Mouse (Mus musculus) T-helper 2 cell (primary cell): ENCODE measurements around the gene Rnaset2b.
"Not testable (repeated sequence)": the region's sequence is repeated elsewhere in the genome, so short reads cannot be mapped to it uniquely, and the experiment has no call there.

ENCODE experiments used
- in situ Hi-C: fragments of 300-600 bp; cut with MboI, MseI; formaldehyde crosslinking; loops from one replicate; pipeline ENCODE4 v1.15.1; 2025; ENCODE audit warnings: high pct_unique_total_duplicates

Gene Rnaset2b

GRCm38 (mm10) chr17:6979380-6979779 is 8.9 kb downstream of the Rnaset2b start:
- in situ Hi-C loops, result not testable (repeated sequence)

- in situ Hi-C loops, result not testable (repeated sequence)
These were observed 9.7 kb downstream of the Rnaset2b start for GRCm38 (mm10) chr17:6980144-6980543.

DNA sequence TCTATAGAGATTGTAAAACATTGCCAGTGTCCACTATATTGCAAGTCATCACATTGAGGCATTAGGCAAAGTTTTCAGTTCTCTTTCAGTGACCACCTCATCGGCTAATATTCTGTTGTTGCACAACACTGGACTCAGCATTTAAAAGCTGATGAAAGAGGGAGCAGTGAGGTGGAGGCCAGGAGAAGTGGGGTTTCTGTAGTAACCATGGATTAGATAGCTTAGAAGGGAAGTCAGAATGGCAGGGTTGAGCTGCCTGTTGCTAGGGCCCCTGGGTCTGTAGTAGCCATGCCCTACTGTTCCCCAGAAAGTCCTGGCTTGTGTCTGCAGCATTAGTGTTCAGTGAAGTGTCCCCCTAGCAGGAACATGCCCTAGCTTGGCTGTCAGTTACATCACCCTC is 15.7 kb downstream of the Rnaset2b start:
- in situ Hi-C loops, result not testable (repeated sequence)

DNA sequence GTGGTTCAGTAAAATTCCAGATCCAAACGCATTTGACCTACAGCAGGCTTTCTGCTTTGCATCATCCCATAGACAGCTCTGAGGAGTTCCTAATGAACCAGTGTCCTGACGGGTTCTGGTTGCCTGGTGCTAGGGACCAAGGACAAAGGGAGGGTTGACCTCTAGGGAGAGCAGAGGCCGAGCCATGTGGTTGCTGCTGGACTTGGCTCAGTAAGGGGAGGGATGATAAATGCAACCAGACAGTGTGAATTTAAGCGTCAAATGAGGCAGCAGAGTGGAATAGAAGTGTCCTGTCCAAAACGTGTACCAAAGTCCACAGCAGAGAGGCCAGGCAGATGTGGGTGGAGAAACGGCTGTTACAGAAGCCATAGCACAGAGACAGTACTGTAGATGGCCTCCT is 25.1 kb downstream of the Rnaset2b start:
- in situ Hi-C loops, result loop anchor here (5.0 kb wide), 1 partner anchor 1137 kb away; no protein-coding TSS in a partner anchor

GRCm38 (mm10) chr17:6996826-6997225 is 26.4 kb downstream of the Rnaset2b start:
- in situ Hi-C loops, result loop anchor here (5.0 kb wide), 1 partner anchor 1135 kb away; no protein-coding TSS in a partner anchor

DNA sequence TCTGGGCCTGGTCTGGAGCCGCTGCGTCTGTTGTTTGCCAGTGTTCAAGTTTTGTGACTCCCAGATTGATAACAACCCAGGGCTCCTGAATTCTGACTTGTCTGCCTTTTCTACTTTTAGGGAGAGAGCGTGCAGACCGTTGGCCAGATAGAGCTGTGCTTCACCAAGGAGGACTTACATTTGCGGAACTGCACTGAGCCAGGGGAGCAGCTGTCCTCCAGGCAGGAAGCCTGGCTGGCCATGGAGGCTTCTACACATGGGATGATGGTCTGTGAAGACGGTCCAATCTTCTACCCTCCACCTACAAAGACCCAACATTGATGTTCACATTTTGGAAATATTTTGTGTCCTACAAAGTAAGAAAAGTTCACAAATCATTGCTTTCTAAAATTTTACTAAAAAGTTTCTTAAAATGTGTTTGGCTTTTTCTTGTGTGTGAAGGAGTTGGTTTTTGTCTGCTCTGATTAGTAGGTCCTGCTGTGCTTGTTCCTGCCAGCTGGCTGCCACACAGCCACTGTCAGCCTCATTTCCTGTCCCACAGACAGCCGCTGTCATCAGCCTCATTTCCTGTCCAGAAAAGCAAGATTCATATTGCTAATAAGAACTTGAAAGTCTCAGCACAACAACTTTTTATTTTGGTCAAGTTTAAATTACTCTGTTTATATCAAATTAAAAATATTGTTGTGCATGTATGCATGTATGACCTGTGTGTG is 27.5 kb downstream of the Rnaset2b start:
- in situ Hi-C loops, result loop anchor here (5.0 kb wide), 1 partner anchor 1134 kb away; no protein-coding TSS in a partner anchor

- in situ Hi-C loops, result not testable (repeated sequence)
These were observed 31.6 kb downstream of the Rnaset2b start for GRCm38 (mm10) chr17:7001790-7002585.

DNA sequence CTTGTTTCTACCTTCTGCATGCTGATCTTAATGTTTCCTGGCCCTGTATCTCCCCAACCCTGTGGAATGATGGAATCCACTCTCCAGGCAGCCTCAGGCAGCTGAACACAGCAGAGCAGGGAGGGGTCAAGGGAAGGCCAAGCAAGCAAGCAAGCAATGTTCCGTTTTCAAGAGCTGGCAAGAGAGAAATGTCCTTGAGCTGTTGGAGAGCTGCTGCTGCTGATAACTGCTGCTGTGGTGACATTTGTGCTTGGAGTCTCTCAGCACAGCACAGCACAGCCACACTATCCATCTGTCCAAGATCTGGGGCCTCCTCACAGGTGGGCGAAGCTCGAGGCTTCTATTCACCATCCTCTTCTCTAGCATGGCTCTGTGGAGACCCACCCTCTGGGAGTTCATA is 33.0 kb downstream of the Rnaset2b start:
- in situ Hi-C loops, result not testable (repeated sequence)

DNA sequence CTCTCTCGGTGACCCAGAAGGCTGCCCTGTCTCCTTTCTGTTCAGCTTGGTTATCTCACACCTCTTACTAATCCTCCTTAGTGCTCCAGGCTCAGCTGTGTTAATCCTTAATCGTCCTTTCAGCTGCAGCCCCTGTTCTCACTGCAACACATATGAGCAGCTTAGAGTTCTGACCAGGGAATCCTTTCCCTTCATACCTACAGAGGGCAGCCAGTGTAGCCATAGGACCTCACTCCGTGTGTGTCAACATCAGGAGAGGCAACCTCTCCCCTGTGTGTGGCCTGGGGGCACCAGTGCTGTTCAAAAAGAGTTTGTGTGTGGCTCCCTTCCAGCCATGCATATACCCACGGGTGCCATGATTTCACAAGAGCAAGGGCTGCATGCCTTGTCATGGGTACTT is 35.2 kb downstream of the Rnaset2b start:
- in situ Hi-C loops, result not testable (repeated sequence)

DNA sequence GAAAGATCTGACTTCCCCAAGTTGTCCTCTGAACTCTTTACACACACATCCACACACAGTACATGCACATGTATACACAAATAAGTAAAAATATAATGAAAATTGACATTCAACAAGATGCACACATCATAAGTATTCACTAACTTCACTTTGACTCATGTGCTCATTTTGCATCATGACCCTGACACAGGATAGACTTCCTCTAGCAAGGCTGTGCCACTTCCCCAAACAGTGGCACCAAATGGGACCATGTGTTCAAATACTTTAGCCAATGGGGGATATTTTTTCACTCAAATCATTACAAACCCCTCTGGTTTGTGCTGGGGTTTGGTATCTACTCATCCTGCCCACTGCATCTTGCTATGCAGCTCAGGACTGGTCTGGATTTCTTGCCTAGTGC is 38.5 kb downstream of the Rnaset2b start:
- in situ Hi-C loops, result not testable (repeated sequence)

GRCm38 (mm10) chr17:7009440-7009839 is 39.0 kb downstream of the Rnaset2b start:
- in situ Hi-C loops, result not testable (repeated sequence)

DNA sequence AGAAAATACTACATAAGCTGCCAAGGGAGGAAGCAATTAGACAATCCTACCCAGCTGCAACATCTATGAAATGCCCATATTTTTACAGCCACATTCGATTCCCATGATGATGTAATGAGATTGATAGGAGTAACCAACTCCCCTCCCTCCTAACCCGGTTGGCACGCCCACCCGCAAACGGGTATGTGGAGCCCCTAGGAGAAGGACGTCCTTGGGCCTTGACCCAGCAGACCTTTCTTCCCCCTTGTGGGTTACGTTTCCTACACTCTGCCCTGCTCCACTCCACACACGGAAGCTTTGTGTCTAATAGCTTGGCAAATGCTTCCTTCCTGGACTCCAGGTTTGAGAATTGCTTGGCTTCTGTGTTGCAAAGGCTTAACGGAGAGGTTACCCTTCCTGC is 39.5 kb downstream of the Rnaset2b start:
- in situ Hi-C loops, result not testable (repeated sequence)

DNA sequence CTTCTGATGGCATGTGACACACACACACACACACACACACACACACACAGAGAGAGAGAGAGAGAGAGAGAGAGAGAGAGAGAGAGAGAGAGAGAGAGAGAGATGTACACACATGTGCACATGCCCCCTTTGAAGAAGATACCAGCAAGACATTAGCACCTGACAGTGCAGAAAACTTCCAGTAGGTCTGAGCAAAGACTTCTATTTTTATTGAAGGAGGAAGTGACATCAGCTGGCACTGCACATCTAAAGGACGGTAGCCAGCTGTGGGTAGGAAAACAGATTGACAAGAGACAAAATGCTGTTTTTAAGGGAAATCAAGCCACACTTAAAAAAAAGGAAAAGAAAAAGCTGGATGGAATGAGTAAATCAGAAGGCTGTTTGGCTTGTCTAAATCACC is 43.8 kb downstream of the Rnaset2b start:
- in situ Hi-C loops, result not testable (repeated sequence)

DNA sequence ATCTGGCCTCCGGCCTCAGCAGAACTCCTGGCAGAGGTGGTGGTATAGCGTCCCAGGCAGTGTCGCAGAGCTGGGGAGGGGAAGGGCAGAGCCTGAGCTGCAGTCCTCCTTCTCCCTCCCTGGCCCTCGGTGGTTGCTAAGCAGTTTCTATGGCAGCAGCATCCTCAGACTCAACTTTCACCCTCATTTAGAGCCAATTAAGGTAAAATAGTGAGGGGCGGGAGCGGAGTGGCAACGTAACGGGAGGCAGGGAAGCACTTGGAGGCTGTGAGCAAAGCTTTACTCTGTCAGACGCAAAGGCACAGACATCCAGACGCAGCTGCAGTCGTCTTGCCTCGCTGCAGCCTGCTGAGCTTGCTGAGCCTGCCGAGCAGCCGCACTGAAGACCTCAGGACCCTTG is 54.8 kb downstream of the Rnaset2b start, which contains the start of gene Gm1604a:
Gene Gm1604a (plus strand): TSS at position 312 of the 400 bp plus-strand sequence.
- in situ Hi-C loops, result not testable (repeated sequence)

- in situ Hi-C loops, result not testable (repeated sequence)
These were observed 55.4 kb downstream of the Rnaset2b start for GRCm38 (mm10) chr17:7025764-7026346.

DNA sequence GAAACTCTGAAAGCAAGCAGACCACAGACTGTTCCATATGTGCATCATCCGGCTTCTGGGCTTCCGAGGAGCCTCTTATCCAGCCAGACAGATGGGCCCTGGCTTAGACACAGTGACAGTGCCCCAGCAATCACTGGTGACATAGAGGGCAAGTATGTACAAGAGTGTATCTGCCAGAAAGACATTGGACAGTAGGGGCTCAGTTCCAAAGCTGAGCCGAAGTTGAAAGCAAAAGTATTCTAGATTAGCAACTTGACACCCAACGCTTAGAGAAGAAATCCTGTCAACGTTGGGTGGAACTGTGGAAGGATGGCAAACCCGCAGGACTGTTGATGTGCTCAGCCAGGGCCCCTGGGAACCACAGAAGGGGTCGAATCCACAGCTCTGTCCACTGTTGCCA is 59.8 kb downstream of the Rnaset2b start:
- in situ Hi-C loops, result not testable (repeated sequence)

GRCm38 (mm10) chr17:7030622-7031174 is 60.3 kb downstream of the Rnaset2b start:
- in situ Hi-C loops, result not testable (repeated sequence)

DNA sequence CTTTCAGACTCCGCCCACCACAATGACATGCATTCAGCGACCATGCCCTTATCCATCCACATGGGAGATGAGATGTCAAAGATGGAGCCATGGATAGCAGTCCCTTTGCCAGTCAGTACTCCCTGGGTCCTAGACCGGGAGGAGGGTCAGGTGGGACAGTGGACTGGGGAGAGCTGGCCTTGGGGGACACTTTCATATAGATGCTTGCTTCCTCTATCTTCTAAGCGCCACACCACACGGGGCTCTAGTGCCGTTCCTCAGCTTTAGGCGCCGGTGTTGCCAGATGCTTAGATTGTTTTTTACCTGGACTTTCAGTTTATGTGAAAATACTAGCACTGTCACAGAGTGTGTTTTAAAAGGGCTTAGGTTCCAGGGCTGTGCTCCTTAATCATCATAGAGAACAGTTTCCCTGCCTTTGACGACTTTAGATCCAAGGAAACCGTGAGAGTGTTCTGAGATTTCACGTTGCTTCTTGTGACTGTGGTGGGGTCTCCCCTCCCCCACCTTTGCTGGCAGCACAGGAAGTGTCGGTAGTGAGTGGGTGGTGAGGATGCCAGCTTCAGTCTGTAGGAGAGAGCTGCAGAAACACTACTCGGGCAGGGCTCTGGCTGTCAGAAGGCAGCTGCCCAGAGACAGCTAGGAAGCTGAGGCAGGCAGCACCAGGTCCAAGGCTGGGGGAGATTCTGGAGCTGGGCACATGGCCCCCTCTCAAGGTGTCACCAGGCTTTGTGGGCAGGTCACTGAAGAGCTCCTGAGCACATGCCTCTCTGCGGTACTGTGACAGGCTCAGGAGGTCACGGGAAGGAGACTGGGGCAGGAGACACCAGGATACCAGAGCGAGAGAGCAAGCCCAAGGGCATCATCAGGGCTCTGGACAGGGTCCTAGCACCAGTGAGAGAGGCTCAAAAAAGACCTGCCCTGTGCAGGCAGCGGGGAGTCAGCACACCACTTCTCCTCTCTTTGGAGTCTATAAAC is 63.0 kb downstream of the Rnaset2b start:
- in situ Hi-C loops, result not testable (repeated sequence)
